Mouse (Mus musculus): ENCODE results near the gene Rnft2. TPM values are rescaled to one million over a fixed set of nuclear protein-coding genes. Genes with fewer than 3 reads are reported as not detected.

Gene Rnft2
- total and polyA plus RNA-seq, 3 experiments, result 0.42 to 0.71 TPM; not detected in 1

DNA sequence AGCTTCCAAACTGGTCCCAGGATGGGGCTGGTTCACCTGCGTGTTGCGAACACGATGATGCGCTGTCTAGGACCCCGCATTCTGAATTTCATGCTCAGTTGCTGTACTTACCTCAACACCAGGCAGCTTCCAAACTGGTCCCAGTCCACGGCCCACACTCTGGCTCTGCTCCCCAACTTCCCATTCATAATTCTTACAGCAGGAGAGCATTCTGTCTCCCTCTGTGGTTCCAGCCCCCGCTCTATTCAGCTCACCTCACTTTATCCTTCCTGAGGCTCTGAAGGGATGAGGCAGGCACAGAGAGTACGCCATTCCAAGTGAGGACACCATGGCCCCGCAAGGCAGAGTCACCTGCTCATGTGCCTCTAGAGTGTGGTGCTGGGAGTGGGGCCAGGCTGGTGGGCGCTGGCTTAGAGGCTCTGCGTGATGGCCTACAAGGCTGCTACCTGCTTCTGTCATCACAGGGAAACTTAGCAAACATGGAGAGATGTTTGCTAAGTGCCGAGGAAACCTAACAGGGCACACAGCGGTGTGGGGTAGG, 14.8 kb downstream of the Rnft2 start:
- no peaks in the 10 kb centered on the region for H3K36me3 ChIP-seq (ENCODE audit: control insufficient read depth in 1 of 2, insufficient read depth in 2 of 2, low read length in 2 of 2)
- no peaks in the 10 kb centered on the region for H3K27me3 ChIP-seq (ENCODE audit: control insufficient read depth in 1 of 2, insufficient read depth in 2 of 2, low read length in 2 of 2)
- DNase-seq (ENCODE audit: low read depth, low spot score), result no peak
- no peak overlapping the region for H3K4me3 ChIP-seq (ENCODE audit: control insufficient read depth in 1 of 2, insufficient read depth in 1 of 2, low read depth in 2 of 2, low read length in 2 of 2)
- H3K9me3 ChIP-seq (replicated peaks; ENCODE audit: insufficient read depth, low read length), result no peaks in the 10 kb centered on the region
- TF ChIP-seq BHLHE40 (IDR thresholded peaks at IDR 0.05; ENCODE audit: borderline replicate concordance, low read depth, low read length) (no peak), GATA1 (IDR thresholded peaks at IDR 0.05; ENCODE audit: low read depth, low read length) (no peak), MXI1 (IDR thresholded peaks at IDR 0.05; ENCODE audit: low read depth, low read length) (no peak), JUND (IDR thresholded peaks at IDR 0.05; ENCODE audit: low read depth, low read length) (no peak), MYC (IDR thresholded peaks at IDR 0.05; ENCODE audit: low read depth, low read length) (no peak)
- H3K9ac ChIP-seq (ENCODE audit: control insufficient read depth, low read depth, low read length, poor library complexity, severe bottlenecking), result no peak overlapping the region
- no peaks in the 10 kb centered on the region for H3K79me2 ChIP-seq (ENCODE audit: control insufficient read depth, insufficient read depth, low read length, poor library complexity)
- H3K4me1 ChIP-seq (ENCODE audit: control insufficient read depth in 1 of 2, insufficient read depth in 2 of 2, low read length in 2 of 2), result no peaks in the 10 kb centered on the region
- no peak overlapping the region for H3K27ac ChIP-seq (ENCODE audit: control insufficient read depth, low read depth, low read length)

DNA sequence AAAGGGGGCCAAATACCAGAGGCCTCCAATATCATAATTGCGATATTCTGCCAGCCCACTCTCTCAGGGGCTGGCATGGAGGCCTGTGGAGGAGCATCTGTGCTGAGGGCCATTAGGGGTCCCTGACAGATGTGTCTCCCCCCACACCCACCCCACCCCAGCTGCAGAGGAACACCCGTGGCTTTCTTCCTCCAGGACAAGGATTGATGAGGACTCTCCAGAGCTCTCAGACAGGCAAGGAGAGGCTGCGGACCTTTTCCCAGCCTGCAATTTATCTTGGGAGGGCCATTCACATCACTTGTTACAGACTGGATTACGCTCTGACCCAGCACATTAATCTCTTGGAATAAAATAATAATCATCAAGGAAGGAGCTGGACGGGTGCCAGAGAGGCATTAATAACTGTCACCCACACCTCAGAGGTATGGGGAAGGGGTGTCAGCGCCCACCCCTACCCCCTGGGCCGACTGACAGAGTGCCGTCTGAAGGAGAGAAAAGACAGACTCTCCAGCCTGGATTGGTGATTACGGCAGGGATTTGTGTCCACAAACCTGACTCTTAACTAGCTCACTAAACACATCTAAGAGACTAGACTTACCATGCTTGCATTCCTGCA, 21.7 kb downstream of the Rnft2 start:
- Histone ChIP-seq H3K27me3 (ENCODE audit: control insufficient read depth in 1 of 2, insufficient read depth in 2 of 2, low read length in 2 of 2) (no peaks in the 10 kb centered on the region), H3K79me2 (ENCODE audit: control insufficient read depth, insufficient read depth, low read length, poor library complexity) (no peaks in the 10 kb centered on the region), H3K36me3 (ENCODE audit: control insufficient read depth in 1 of 2, insufficient read depth in 2 of 2, low read length in 2 of 2) (no peaks in the 10 kb centered on the region), H3K4me3 (ENCODE audit: control insufficient read depth in 1 of 2, insufficient read depth in 1 of 2, low read depth in 2 of 2, low read length in 2 of 2) (no peak overlapping the region), H3K9ac (ENCODE audit: control insufficient read depth, low read depth, low read length, poor library complexity, severe bottlenecking) (no peak overlapping the region), H3K4me1 (ENCODE audit: control insufficient read depth in 1 of 2, insufficient read depth in 2 of 2, low read length in 2 of 2) (no peaks in the 10 kb centered on the region), H3K9me3 (replicated peaks; ENCODE audit: insufficient read depth, low read length) (no peaks in the 10 kb centered on the region), H3K27ac (ENCODE audit: control insufficient read depth, low read depth, low read length) (no peak overlapping the region)
- DNase-seq (ENCODE audit: low read depth, low spot score), result no peak
- no peak for TF ChIP-seq MAX (IDR thresholded peaks at IDR 0.05; ENCODE audit: low read length)

DNA sequence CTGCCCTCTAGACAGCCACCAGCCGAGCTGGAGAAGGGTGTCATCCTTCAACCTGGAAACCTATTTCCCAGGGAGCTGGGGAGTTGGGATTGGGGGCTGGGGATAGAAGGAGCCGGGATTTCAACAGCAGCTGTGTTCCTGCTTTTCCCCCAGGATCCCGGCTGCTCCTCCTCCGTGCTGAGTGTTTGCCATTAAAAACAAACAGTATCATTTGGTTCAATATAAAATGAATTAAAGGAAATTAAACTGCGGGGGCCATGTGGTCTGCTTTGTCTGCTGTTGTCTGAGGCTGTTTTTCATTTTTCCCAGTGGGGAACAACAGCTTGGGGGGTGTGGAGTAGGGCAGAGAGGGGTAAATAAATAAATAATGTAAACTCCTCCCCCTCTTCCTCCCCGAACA, 27.5 kb downstream of the Rnft2 start:
- H3K79me2 ChIP-seq (ENCODE audit: control insufficient read depth, insufficient read depth, low read length, poor library complexity), result no peaks in the 10 kb centered on the region
- no peaks in the 10 kb centered on the region for H3K27me3 ChIP-seq (ENCODE audit: control insufficient read depth in 1 of 2, insufficient read depth in 2 of 2, low read length in 2 of 2)
- no peak overlapping the region for H3K4me3 ChIP-seq (ENCODE audit: control insufficient read depth in 1 of 2, insufficient read depth in 1 of 2, low read depth in 2 of 2, low read length in 2 of 2)
- no peak overlapping the region for H3K9ac ChIP-seq (ENCODE audit: control insufficient read depth, low read depth, low read length, poor library complexity, severe bottlenecking)
- no peaks in the 10 kb centered on the region for H3K4me1 ChIP-seq (ENCODE audit: control insufficient read depth in 1 of 2, insufficient read depth in 2 of 2, low read length in 2 of 2)
- no peaks in the 10 kb centered on the region for H3K9me3 ChIP-seq (replicated peaks; ENCODE audit: insufficient read depth, low read length)
- DNase-seq (ENCODE audit: low read depth, low spot score), result no peak
- H3K36me3 ChIP-seq (ENCODE audit: control insufficient read depth in 1 of 2, insufficient read depth in 2 of 2, low read length in 2 of 2), result no peaks in the 10 kb centered on the region
- TF ChIP-seq EP300 (IDR thresholded peaks at IDR 0.05; ENCODE audit: low read depth in 1 of 2, low read length in 2 of 2) (no peak), TAL1 (IDR thresholded peaks at IDR 0.05; ENCODE audit: low read length) (no peak), RCOR1 (IDR thresholded peaks at IDR 0.05; ENCODE audit: low read depth, low read length) (no peak), CHD2 (IDR thresholded peaks at IDR 0.05; ENCODE audit: low read length) (no peak), SIN3A (IDR thresholded peaks at IDR 0.05; ENCODE audit: low read length) (no peak), TCF12 (IDR thresholded peaks at IDR 0.05; ENCODE audit: low read depth, low read length) (no peak), CTCF (IDR thresholded peaks at IDR 0.05 in 2 of 3, conservative IDR thresholded peaks at IDR 0.05 in 1 of 3; ENCODE audit: control insufficient read depth in 1 of 3, insufficient read depth in 1 of 3, low read depth in 2 of 3, low read length in 3 of 3, poor library complexity in 1 of 3, severe bottlenecking in 1 of 3) (no peak), POLR2AphosphoS5 (IDR thresholded peaks at IDR 0.05; ENCODE audit: borderline replicate concordance, low read depth, low read length) (no peak), KAT2A (conservative IDR thresholded peaks at IDR 0.05; ENCODE audit: low read depth, low read length) (no peak), POLR2AphosphoS2 (IDR thresholded peaks at IDR 0.05; ENCODE audit: low read length) (no peak), ZC3H11A (IDR thresholded peaks at IDR 0.05; ENCODE audit: low read depth, low read length) (no peak)
- H3K27ac ChIP-seq (ENCODE audit: control insufficient read depth, low read depth, low read length), result no peak overlapping the region
